Mouse (Mus musculus): Measurements from ENCODE around the gene Zfyve9. TPM values are rescaled to one million over a fixed set of nuclear protein-coding genes. Genes with fewer than 3 reads are reported as not detected.

Gene Zfyve9
- total RNA-seq (2015): 0.15 and 0.90 TPM in 2 replicates
- total RNA-seq (2017): 0.33 and 0.41 TPM in 2 replicates

GRCm38 (mm10) chr4:108780057-108780863, at the start of gene Zfyve9:
Gene Zfyve9 (minus strand): TSS chr4:108780798.
- peak; percentile 97 for ATAC-seq (replicated peaks; ENCODE audit: poor library complexity)

- no peak for ATAC-seq (replicated peaks; ENCODE audit: poor library complexity)
These were observed 46.0 kb upstream of the Zfyve9 start for GRCm38 (mm10) chr4:108826643-108827042.

- no peak for ATAC-seq (replicated peaks; ENCODE audit: poor library complexity)
These were observed 45.5 kb upstream of the Zfyve9 start for GRCm38 (mm10) chr4:108826096-108826495.

GRCm38 (mm10) chr4:108825677-108826076, 45.1 kb upstream of the Zfyve9 start:
- ATAC-seq (replicated peaks; ENCODE audit: poor library complexity): no peak

GRCm38 (mm10) chr4:108811550-108811949, 31.0 kb upstream of the Zfyve9 start:
- ATAC-seq (replicated peaks; ENCODE audit: poor library complexity): no peak

- no peak for ATAC-seq (replicated peaks; ENCODE audit: poor library complexity)
These were observed 30.5 kb upstream of the Zfyve9 start for GRCm38 (mm10) chr4:108811142-108811541.

GRCm38 (mm10) chr4:108803535-108803934, 22.9 kb upstream of the Zfyve9 start:
- no peak for ATAC-seq (replicated peaks; ENCODE audit: poor library complexity)

- peak; percentile 94 for ATAC-seq (replicated peaks; ENCODE audit: poor library complexity)
These were observed 17.7 kb upstream of the Zfyve9 start for GRCm38 (mm10) chr4:108798083-108798830.

- ATAC-seq (replicated peaks; ENCODE audit: poor library complexity): no peak
These were observed 16.1 kb upstream of the Zfyve9 start for GRCm38 (mm10) chr4:108796701-108797100.

- no peak for ATAC-seq (replicated peaks; ENCODE audit: poor library complexity)
These were observed 13.3 kb upstream of the Zfyve9 start for GRCm38 (mm10) chr4:108793941-108794340.

- peak; percentile 80 for ATAC-seq (replicated peaks; ENCODE audit: poor library complexity)
These were observed 9.9 kb upstream of the Zfyve9 start for GRCm38 (mm10) chr4:108790507-108790906.

- peak; percentile 76 for ATAC-seq (replicated peaks; ENCODE audit: poor library complexity)
These were observed 8.8 kb upstream of the Zfyve9 start for GRCm38 (mm10) chr4:108789258-108789936.

GRCm38 (mm10) chr4:108782421-108783085, 2.0 kb upstream of the Zfyve9 start:
- no peak for ATAC-seq (replicated peaks; ENCODE audit: poor library complexity)

GRCm38 (mm10) chr4:108781596-108781995, 998 bp upstream of the Zfyve9 start:
- ATAC-seq (replicated peaks; ENCODE audit: poor library complexity): no peak

GRCm38 (mm10) chr4:108780864-108781205, 237 bp upstream of the Zfyve9 start:
- no peak for ATAC-seq (replicated peaks; ENCODE audit: poor library complexity)

GRCm38 (mm10) chr4:108779763-108780056, 888 bp downstream of the Zfyve9 start:
- ATAC-seq (replicated peaks; ENCODE audit: poor library complexity): no peak

- ATAC-seq (replicated peaks; ENCODE audit: poor library complexity): peak; percentile 42
These were observed 12.1 kb downstream of the Zfyve9 start for GRCm38 (mm10) chr4:108768527-108768926.

GRCm38 (mm10) chr4:108759583-108759982, 21.0 kb downstream of the Zfyve9 start:
- no peak for ATAC-seq (replicated peaks; ENCODE audit: poor library complexity)

GRCm38 (mm10) chr4:108746160-108746873, 34.3 kb downstream of the Zfyve9 start:
- ATAC-seq (replicated peaks; ENCODE audit: poor library complexity): no peak

GRCm38 (mm10) chr4:108731582-108731981, 49.0 kb downstream of the Zfyve9 start:
- ATAC-seq (replicated peaks; ENCODE audit: poor library complexity): no peak

GRCm38 (mm10) chr4:108730450-108730849, 50.1 kb downstream of the Zfyve9 start:
- no peak for ATAC-seq (replicated peaks; ENCODE audit: poor library complexity)
